Mouse (Mus musculus): ENCODE measurements around the gene Brat1.

DNA sequence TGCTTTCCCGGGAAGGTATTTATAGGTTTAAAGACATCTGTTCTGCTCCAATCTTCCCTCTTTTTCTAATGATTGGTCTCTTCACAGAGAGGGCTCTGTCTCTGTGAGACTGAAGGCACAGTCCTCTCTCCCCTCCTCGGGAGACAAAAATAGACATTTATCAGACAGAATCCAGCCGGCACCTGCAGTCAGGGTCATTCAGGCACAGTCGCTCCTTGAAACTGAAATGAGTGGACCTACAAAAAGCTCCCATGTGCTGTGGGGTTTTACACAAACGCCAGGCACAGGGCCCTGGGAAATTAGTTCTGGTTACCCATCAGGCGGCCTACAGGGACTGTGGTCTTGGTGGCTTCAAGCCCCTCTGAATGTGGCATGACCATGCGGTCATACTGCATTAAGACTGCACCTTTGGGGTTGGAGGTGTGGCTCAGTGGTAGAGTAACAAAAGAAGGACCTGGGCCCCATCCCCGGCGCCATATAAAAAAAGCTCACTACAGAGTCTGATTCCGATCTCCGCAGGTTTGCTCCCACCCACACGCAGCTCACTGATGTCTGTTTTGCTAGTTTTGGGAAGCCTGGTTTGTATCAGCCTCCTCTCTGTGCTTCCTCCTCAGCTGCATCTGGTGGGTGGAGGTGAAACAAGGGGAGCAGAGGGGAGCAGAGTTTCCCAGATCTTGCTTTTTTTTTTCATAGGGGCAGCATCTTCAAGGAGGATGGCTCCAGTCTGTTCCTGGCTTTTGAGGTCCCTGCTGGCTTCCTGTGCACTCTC is 42.8 kb upstream of the Brat1 start:
- TF ChIP-seq CTCF (IDR thresholded peaks at IDR 0.05; ENCODE audit: borderline replicate concordance, insufficient read depth, low read depth, low read length) (no peak), POLR2A (IDR thresholded peaks at IDR 0.05; ENCODE audit: borderline replicate concordance, insufficient read depth, low read length) (no peak)
